Mouse (Mus musculus) testis, adult 2 months (tissue): ENCODE results near the gene Pllp.

Experiments used
- CTCF ChIP-seq: fragments of 200-500 bp; IDR thresholded peaks from 2 replicates; pipeline ENCODE4 v1.5.1; 2012; ENCODE audit warnings: low read depth, mild to moderate bottlenecking, inconsistent platforms, low read length, moderate library complexity; ENCODE audit not compliant: control insufficient read depth, insufficient read depth, insufficient replicate concordance
- POLR2A ChIP-seq: fragments of 200-500 bp; IDR thresholded peaks from 2 replicates; pipeline ENCODE4 v1.6.1; 2012; ENCODE audit warnings: low read depth, mild to moderate bottlenecking, inconsistent platforms, low read length, moderate library complexity; ENCODE audit not compliant: control insufficient read depth

DNA sequence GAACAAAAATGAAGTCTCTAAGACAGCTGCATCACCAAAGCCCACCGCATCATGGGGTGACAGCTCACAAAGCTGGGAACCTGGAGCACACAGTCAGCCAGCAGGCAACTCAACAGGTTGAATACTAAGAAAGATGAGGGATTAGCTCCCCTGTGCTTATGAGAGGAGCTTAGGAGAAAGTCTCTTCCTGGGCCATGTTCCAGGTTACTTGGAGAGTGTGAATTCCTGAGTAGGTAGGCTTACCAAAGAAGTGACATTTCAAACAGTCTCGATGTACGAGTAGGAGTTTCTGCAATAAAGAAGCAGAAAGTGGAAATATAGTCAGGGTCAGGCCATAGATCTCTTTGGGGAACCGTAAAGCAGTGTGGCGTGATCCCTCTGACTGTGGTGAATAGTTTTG lies 48.4 kb upstream of the Pllp start:
- TF ChIP-seq CTCF (no peak), POLR2A (no peak)
